Mouse (Mus musculus) WW6 (cell line): Measurements from ENCODE around the gene Taf5l.
"Not testable (repeated sequence)": the region's sequence is repeated elsewhere in the genome, so short reads cannot be mapped to it uniquely, and the experiment has no call there.

ENCODE experiments used
- DNase-seq: peaks from one replicate; pipeline ENCODE4 v3.0.0-alpha.2; 2013; ENCODE audit warnings: low read depth, low spot score

Taf5l gene

DNA sequence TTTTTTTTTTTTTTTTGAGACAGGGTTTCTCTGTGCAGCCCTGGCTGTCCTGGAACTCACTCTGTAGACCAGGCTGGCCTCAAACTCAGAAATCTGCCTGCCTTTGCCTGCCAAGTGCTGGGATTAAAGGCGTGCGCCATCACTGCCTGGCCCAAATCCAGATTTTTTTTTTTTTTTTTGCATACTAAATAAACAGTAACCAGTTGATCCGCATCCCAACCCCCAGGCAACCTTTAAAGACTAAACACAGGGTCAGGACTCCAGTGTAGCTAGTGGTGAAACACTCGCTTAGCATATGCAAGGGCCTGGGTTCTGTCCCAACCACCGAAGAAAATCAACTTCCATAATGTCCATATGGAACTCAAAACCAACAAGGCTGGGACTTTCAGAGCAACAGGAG lies 60.6 kb downstream of the Taf5l start:
- DNase-seq: not testable (repeated sequence)

DNA sequence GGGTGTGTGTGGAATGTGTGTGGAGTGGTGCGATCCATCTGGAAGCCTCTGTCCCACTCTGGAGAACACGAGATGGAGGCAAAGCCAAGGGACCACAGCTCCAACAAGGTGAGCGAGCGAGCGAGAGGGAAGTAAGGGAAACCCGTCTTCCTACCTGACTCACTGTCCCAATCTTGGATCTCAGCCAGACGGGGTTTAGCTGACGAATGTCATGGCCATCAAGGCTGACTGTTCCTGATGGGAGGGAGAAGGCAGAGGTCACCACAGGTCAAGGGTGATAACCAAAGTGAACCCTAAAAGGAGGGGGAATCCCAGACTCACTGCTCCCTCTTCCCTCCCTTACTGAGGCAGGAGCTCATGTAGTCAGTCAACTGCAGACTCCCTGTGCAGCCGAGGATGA lies 61.1 kb downstream of the Taf5l start:
- no peak for DNase-seq

DNA sequence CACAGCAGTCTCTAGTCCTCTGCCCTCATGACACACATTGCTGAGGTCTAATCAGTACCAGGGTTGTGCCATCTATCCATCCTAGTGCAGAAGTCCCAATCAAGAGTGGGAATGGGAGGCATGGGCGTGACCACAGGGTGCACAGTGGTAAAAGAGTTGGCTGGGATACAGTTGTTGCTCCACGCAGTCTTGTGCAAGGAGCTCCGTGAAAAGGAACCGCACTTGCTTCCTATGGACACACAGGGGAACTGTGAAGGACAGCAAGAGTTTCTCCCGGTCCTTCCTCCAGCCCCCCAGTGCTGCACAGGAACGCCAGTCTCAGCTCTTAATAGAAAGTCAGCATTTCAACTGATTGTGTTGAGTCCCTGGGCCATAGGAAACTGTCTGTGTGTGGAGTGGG lies 61.7 kb downstream of the Taf5l start:
- DNase-seq: no peak

DNA sequence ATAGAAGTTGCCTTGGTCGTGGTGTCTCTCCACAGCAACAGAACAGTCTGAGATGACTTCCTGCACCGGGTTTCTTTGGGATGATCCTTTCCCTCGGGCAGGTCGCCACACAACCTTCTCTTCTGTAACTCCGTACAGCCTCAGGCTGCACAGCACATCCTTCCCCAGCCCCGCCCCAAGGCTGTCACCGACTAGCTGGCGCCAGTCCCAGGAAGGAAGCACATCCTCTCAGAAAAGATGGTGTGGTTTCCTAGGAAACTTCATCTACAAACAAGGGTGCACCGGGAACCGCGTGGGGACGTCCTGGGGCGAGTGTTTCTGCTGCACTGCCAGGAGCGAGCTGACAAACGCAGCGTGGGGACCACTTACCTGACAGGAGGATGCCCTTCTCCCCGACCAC lies 63.1 kb downstream of the Taf5l start:
- no peak for DNase-seq

DNA sequence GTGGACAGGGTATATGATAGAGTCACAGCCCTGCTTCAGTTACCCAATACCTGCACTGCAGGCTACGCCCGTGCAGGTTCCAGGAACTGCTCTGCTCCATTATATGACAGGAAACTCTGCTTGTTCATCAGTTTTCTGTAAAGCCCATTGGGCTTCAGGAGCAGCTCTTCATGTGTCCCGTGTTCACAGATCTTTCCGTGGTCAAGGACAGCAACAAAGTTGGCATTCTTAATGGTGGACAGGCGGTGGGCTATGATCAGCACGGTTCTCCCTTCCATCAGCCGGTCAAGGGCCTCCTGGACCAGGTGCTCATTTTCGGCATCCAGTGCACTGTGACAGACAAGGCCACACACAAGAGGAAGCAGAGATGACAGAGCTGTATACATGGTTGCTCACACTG lies 67.0 kb downstream of the Taf5l start:
- DNase-seq: no peak

DNA sequence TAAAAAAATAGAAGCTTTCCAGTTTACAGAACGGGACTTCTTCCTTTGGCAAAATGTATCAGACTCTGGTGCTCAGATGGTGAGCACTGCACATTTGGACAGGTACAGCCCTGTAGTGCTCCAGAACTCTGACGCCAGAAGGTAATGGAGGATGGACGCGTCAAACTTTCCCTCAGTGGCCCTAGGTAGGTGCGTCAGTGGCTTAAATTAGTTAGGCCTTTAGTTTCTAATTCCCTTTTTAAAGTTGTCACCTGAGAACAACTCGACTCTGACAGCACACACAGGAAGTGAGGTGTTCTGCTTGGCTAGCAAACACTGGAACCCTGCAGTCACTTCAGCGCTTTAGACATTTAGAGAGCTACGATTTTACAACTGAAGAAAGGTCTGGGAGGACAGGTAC lies 67.5 kb downstream of the Taf5l start:
- DNase-seq: no peak

DNA sequence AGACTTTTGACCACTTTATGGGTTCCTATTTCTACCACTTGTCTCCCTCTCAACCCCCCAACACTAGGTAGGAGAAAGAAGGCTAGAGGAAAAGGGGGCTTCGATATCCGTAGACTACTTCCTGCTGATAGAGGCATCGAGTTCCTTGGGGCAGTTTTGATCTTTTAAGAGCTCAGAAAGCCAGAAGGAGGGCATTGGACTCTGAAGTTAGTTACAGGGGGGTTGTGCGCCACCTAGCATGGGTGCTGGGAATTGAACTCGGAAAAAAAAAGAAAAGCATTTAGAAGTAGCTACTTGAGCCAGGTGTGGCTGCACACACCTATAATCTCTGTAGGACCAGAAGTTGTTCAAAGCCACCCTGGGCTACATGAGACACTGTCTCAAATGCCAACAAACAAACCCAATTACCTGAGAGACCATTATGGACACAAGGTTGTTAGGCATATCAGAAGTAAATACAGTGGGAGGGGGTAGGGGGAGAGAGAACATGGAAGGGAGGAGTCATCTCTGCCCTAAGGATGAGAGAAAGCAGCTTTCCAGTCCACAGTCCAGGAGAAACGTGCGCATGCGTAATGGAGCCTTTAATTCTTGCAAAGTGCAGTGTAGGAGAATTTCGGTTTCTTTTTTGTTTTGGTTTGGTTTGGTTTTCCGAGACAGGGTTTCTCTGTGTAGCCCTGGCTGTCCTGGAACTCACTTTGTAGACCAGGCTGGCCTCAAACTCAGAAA lies 71.0 kb downstream of the Taf5l start:
- peak; percentile 74 for DNase-seq

DNA sequence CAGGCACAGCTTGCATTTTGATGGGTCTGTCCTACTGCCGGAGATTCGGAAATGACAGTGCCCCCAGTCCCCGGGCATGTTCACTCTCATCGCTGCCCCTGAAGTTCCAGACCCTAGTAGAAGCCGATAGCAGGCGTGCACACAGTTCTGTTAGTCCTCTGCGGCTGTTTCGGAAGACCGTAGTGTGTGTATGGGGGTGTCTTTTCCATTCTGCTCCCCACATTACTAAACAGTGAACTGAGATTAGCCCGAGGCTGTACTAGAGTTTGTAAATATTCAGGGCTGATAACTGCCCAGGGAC lies 71.6 kb downstream of the Taf5l start:
- no peak for DNase-seq

DNA sequence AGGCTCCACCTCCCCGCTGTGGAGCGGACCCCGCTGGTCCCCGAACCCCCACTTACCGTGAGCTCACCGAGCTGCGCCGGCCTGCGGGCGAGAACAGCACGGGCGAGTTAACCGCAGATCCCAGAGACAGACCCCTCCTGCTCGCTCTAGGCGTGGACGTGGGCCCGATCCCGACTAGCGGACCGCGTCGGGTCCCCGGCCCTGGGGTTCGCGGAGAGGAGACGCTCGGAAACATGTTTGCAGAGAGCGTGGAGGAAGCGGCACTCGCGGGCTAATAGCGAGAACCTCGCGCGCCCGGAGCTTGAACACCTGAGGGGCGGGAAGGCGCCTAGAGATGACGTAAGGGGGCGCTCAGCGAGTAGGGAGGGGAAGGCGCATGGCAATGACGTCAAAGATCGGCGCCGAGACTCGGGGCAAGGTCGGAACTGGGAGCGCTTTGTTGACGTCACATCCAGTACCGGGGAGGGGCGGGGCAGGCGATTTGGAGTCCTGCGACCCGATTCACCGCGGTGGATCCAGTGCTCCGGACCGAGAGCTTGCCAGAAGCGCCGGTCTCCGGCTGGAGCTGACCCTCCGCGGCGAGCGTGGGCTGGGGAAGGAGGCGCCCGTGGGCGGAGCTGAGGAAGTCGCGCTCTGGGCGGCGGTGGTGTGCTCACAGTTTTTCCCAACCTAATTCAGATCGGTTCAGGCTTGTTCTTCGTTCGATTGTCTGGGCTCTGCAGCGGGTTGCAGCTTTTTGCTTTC lies 72.1 kb downstream of the Taf5l start, which contains the start of gene Nup133:
TSS of gene Nup133 (minus strand) at position 324 of the 744 bp plus-strand sequence.
- peak; percentile 99 for DNase-seq
